Mouse (Mus musculus): ENCODE measurements at regions not wholly inside any gene's neighbourhood (a gene's known extent, or its start where the extent isn't known, plus 50 kb on each side); places are given as distances from the start of the nearest gene placed in this dataset.

DNA sequence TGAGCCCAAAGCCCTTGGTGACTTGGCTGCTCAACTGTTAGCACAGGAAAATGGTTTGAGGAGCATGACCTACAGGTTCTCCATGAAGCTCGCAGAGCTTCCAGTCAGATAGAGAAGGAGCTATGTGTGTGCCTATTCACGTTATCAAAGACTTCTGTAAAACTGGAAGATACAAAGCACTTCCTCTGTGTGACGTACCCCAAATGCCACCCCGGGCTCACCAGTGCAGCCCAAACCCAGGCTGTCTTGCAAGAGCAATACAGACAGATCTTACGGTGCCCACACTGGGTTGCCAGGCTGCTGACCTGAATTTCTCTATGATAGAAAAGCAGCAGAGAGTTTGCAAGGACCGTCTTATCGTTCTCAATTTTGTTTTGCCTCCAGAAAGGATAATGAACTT, 78.1 kb upstream of the Foxo1 start:
- Histone ChIP-seq H3K27me3 (ENCODE audit: control insufficient read depth, insufficient read depth, low read length) (no peaks in the 10 kb centered on the region; the same call in 1 of the 2 replicates), H3K4me3 (ENCODE audit: low read depth, low read length) (no peak overlapping the region), H3K4me2 (ENCODE audit: low read depth, low read length, severe bottlenecking) (no peak overlapping the region), H3K9ac (ENCODE audit: low read length) (no peak overlapping the region), H3K9me3 (ENCODE audit: control insufficient read depth, low read length) (no peaks in the 10 kb centered on the region), H3K4me1 (replicated peaks; ENCODE audit: control insufficient read depth, insufficient read depth, low read length) (peaks cover 3% of the 10 kb centered on the region; the same call in 1 of the 2 replicates), H3K27ac (ENCODE audit: low read depth, low read length) (no peak overlapping the region), H3K36me3 (ENCODE audit: control insufficient read depth, insufficient read depth, low read length) (no peaks in the 10 kb centered on the region)
- WGBS: 83% methylated on average over 7 of the region's 7 CpGs
- ATAC-seq (replicated peaks; ENCODE audit: low FRiP score) (no peak), DNase-seq (ENCODE audit: low spot score) (peak; percentile 30)

DNA sequence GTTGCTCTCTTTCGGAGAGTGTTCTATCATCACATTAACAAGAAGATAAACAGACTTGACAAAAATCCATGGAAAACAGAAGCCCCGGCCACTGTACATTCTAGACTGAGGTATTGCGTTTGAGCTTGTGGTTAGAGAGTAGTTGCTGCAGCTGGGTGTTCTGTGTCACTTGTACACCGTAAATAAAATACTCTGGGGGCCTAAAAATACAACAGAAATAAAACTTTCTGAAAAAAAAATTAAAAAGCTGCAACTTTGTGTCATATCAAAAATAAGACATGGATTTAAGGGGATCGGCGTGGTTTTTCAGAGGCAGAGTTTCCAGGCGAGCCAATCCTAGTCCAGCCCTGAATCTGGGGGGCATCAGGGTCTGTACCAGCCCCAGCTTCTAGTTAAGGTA, 75.1 kb upstream of the Foxo1 start:
- no peak overlapping the region for H3K9ac ChIP-seq (ENCODE audit: low read length)
- H3K4me1 ChIP-seq (replicated peaks; ENCODE audit: control insufficient read depth, insufficient read depth, low read length): peaks cover 9% of the 10 kb centered on the region
- no peaks in the 10 kb centered on the region for H3K36me3 ChIP-seq (ENCODE audit: control insufficient read depth, insufficient read depth, low read length)
- no peaks in the 10 kb centered on the region; the same call in 1 of the 2 replicates for H3K27me3 ChIP-seq (ENCODE audit: control insufficient read depth, insufficient read depth, low read length)
- DNase-seq (ENCODE audit: low spot score) (peak; percentile 24), ATAC-seq (replicated peaks; ENCODE audit: low FRiP score) (no peak)
- no peak overlapping the region for H3K4me3 ChIP-seq (ENCODE audit: low read depth, low read length)
- no peak overlapping the region for H3K4me2 ChIP-seq (ENCODE audit: low read depth, low read length, severe bottlenecking)
- H3K27ac ChIP-seq (ENCODE audit: low read depth, low read length): no peak overlapping the region
- whole genome bisulfite sequencing: 83% methylated on average over 7 of the region's 7 CpGs
- no peaks in the 10 kb centered on the region for H3K9me3 ChIP-seq (ENCODE audit: control insufficient read depth, low read length)

DNA sequence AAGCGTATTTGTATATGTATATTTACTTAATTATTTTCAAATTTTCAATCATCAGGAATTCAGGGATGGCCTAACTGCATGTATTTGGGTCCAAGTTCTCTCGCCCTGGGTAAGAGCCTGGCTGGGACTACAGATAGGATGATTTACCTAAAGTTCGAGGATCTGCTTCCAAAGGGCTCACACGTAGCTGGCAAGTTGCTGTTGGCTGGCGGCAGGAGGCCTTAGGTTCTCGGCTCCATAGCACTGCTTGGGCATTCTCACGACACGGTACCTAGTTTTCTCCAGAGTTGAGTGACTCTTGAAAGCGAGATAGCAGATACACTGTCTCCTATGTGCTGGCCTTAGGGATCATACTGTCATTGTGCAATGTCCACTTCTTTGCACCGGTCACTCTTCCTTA, 73.9 kb upstream of the Foxo1 start:
- H3K4me3 ChIP-seq (ENCODE audit: low read depth, low read length): no peak overlapping the region
- no peak overlapping the region for H3K9ac ChIP-seq (ENCODE audit: low read length)
- peaks cover 9% of the 10 kb centered on the region for H3K4me1 ChIP-seq (replicated peaks; ENCODE audit: control insufficient read depth, insufficient read depth, low read length)
- DNase-seq (ENCODE audit: low spot score) (peak; percentile 18), ATAC-seq (replicated peaks; ENCODE audit: low FRiP score) (no peak)
- H3K4me2 ChIP-seq (ENCODE audit: low read depth, low read length, severe bottlenecking): no peak overlapping the region
- no peaks in the 10 kb centered on the region; the same call in 1 of the 2 replicates for H3K27me3 ChIP-seq (ENCODE audit: control insufficient read depth, insufficient read depth, low read length)
- 85% methylated on average over 10 of the region's 10 CpGs for WGBS
- H3K9me3 ChIP-seq (ENCODE audit: control insufficient read depth, low read length): no peaks in the 10 kb centered on the region
- no peak overlapping the region for H3K27ac ChIP-seq (ENCODE audit: low read depth, low read length)
- no peaks in the 10 kb centered on the region for H3K36me3 ChIP-seq (ENCODE audit: control insufficient read depth, insufficient read depth, low read length)

DNA sequence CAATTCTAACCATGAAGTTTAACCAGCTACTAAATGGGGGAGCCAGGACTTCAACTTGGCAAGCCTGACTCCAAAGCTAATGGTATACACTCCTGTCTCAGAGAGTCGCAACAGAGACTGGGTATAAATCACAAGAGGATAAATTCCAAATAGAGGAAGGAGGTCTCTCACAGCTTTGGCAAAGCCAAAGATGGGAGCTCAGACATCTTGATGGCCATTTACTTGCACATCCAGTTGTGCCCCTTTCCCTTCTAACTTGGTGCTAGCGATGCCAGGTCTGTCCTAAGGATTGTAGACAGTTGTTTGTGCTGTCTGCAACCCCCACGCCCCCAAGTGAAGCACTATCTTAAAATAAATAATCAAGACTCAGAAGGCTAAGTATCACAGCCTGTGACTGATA, 72.7 kb upstream of the Foxo1 start:
- Histone ChIP-seq H3K27ac (ENCODE audit: low read depth, low read length) (0 out of 2 replicates have a peak overlapping the region, but pooled peaks have one; percentile 60), H3K4me3 (ENCODE audit: low read depth, low read length) (no peak overlapping the region), H3K4me2 (ENCODE audit: low read depth, low read length, severe bottlenecking) (peak overlapping the region; percentile 67; the same call in 1 of the 2 replicates), H3K27me3 (ENCODE audit: control insufficient read depth, insufficient read depth, low read length) (no peaks in the 10 kb centered on the region), H3K36me3 (ENCODE audit: control insufficient read depth, insufficient read depth, low read length) (no peaks in the 10 kb centered on the region), H3K9ac (ENCODE audit: low read length) (peak overlapping the region; percentile 79), H3K4me1 (replicated peaks; ENCODE audit: control insufficient read depth, insufficient read depth, low read length) (peaks cover 9% of the 10 kb centered on the region), H3K9me3 (ENCODE audit: control insufficient read depth, low read length) (no peaks in the 10 kb centered on the region)
- 79% methylated on average over 3 of the region's 3 CpGs for WGBS
- no peak for DNase-seq (ENCODE audit: low spot score)
- ATAC-seq (replicated peaks; ENCODE audit: low FRiP score): no peak

DNA sequence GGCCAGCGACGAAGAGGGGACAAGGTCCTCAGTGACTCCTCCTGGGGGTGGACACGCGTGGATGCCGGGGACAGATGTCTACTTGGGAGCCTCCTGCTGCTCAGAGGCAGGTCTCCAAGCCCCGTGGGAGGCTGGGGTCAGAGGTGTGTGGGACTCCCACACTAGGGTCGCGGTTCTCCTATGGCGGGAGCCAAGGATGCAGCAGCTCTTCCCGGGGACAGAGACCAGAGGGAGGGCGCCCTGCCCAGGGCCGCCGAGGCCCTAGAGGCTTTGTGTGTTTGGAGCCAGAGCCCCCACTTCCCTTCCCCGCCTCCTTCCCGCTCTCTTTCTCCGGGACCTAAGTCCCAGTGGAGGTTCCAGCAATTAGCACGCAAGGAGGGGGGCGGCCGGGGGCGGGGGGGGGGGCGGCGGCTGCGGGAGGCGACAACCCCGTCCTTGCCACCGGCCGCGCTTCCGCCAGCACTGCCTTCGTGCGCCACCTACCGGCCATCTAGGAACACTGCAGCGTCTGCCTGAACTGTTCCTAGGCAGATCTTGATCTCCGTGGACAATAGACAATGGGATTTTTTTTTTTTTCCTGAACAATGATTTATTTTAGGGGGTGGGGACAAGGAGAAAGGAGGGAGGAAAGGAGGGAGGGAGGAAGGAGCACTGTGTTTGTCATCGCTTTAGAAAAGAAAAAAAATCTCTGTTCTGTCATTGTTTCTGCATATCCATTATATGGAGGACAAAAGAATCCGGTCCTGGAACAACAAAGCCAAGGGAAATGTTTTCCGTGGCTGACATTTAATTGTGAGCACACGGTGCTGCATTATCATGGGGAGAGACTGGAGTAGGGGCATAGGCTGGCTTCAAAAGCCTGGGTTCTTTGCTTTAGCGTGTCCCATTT, 71.8 kb upstream of the Foxo1 start:
- DNase-seq (ENCODE audit: low spot score): peak; percentile 96
- peak overlapping the region; percentile 67 for H3K4me2 ChIP-seq (ENCODE audit: low read depth, low read length, severe bottlenecking)
- H3K9me3 ChIP-seq (ENCODE audit: control insufficient read depth, low read length): no peaks in the 10 kb centered on the region
- H3K36me3 ChIP-seq (ENCODE audit: control insufficient read depth, insufficient read depth, low read length): no peaks in the 10 kb centered on the region
- peak overlapping the region; percentile 31 for H3K4me3 ChIP-seq (ENCODE audit: low read depth, low read length)
- peaks cover 9% of the 10 kb centered on the region for H3K4me1 ChIP-seq (replicated peaks; ENCODE audit: control insufficient read depth, insufficient read depth, low read length)
- ATAC-seq (replicated peaks; ENCODE audit: low FRiP score): peak; percentile 90
- H3K27ac ChIP-seq (ENCODE audit: low read depth, low read length): peak overlapping the region; percentile 62
- WGBS: 5% methylated on average over 27 of the region's 39 CpGs
- H3K9ac ChIP-seq (ENCODE audit: low read length): peak overlapping the region; percentile 79
- H3K27me3 ChIP-seq (ENCODE audit: control insufficient read depth, insufficient read depth, low read length): no peaks in the 10 kb centered on the region

DNA sequence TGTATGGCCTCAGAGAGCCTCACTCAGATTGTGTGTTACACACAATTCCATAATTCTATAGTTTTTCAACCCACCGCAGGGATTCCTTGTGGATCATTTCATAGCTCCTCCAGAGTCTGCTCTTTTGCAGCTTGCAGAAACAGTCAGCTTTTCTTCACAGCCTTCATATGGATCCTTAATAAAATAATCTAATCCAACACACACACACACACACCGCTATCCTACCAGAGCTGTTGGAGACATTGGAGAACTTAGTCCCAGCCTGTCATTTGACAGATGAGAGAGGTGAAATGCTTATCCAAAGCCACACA, 71.2 kb upstream of the Foxo1 start:
- no peaks in the 10 kb centered on the region for H3K36me3 ChIP-seq (ENCODE audit: control insufficient read depth, insufficient read depth, low read length)
- 79% methylated on average over 2 of the region's 2 CpGs for WGBS
- peak overlapping the region; percentile 67; the same call in 1 of the 2 replicates for H3K4me2 ChIP-seq (ENCODE audit: low read depth, low read length, severe bottlenecking)
- no peaks in the 10 kb centered on the region for H3K9me3 ChIP-seq (ENCODE audit: control insufficient read depth, low read length)
- no peaks in the 10 kb centered on the region for H3K27me3 ChIP-seq (ENCODE audit: control insufficient read depth, insufficient read depth, low read length)
- H3K4me3 ChIP-seq (ENCODE audit: low read depth, low read length): no peak overlapping the region
- no peak for DNase-seq (ENCODE audit: low spot score)
- peak overlapping the region; percentile 79; the same call in 1 of the 2 replicates for H3K9ac ChIP-seq (ENCODE audit: low read length)
- ATAC-seq (replicated peaks; ENCODE audit: low FRiP score): no peak
- H3K4me1 ChIP-seq (replicated peaks; ENCODE audit: control insufficient read depth, insufficient read depth, low read length): peaks cover 9% of the 10 kb centered on the region
- peak overlapping the region; percentile 62; the same call in 1 of the 2 replicates for H3K27ac ChIP-seq (ENCODE audit: low read depth, low read length)

DNA sequence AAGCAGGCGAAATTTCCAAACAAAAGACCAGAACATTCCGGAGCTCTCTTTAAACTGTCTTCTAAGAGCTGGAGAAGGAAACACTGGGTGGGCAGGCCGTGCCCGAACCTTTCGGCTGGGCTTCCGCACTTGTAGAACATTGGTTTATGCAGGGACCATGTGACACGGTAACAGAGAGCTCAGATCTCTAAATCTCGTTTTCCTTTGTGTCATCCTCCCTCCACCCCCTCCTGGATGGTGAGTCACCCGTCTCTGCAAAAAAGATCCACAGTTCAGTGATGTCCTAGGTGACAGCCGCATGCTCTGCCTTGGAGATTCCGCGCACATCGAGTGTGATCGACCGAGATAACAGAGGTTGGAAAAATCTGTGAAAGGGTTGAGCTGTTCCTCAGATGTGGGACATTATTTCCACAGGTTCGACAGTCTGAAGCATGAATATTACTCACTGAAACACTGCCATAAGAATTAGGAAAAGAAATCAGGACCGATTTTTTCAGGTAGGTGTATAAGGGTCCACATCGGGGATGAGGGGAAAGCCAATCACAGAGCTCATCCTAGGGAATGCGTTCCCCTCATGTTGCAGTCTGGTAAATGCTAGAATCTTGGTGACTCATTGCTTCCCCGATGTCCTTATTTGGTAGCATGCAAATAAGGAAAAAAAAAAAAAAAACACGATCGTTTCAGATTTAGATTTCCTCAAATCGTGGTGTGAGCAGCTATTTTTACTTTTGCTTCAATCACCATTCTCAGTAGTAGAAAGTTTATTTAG, 70.0 kb upstream of the Foxo1 start:
- H3K27ac ChIP-seq (ENCODE audit: low read depth, low read length): no peak overlapping the region
- ATAC-seq (replicated peaks; ENCODE audit: low FRiP score): no peak
- no peaks in the 10 kb centered on the region for H3K36me3 ChIP-seq (ENCODE audit: control insufficient read depth, insufficient read depth, low read length)
- H3K4me2 ChIP-seq (ENCODE audit: low read depth, low read length, severe bottlenecking): no peak overlapping the region
- no peaks in the 10 kb centered on the region for H3K27me3 ChIP-seq (ENCODE audit: control insufficient read depth, insufficient read depth, low read length)
- H3K4me3 ChIP-seq (ENCODE audit: low read depth, low read length): no peak overlapping the region
- H3K4me1 ChIP-seq (replicated peaks; ENCODE audit: control insufficient read depth, insufficient read depth, low read length): peaks cover 9% of the 10 kb centered on the region
- WGBS: 79% methylated on average over 23 of the region's 23 CpGs
- no peaks in the 10 kb centered on the region for H3K9me3 ChIP-seq (ENCODE audit: control insufficient read depth, low read length)
- DNase-seq (ENCODE audit: low spot score): peak; percentile 32
- H3K9ac ChIP-seq (ENCODE audit: low read length): no peak overlapping the region

DNA sequence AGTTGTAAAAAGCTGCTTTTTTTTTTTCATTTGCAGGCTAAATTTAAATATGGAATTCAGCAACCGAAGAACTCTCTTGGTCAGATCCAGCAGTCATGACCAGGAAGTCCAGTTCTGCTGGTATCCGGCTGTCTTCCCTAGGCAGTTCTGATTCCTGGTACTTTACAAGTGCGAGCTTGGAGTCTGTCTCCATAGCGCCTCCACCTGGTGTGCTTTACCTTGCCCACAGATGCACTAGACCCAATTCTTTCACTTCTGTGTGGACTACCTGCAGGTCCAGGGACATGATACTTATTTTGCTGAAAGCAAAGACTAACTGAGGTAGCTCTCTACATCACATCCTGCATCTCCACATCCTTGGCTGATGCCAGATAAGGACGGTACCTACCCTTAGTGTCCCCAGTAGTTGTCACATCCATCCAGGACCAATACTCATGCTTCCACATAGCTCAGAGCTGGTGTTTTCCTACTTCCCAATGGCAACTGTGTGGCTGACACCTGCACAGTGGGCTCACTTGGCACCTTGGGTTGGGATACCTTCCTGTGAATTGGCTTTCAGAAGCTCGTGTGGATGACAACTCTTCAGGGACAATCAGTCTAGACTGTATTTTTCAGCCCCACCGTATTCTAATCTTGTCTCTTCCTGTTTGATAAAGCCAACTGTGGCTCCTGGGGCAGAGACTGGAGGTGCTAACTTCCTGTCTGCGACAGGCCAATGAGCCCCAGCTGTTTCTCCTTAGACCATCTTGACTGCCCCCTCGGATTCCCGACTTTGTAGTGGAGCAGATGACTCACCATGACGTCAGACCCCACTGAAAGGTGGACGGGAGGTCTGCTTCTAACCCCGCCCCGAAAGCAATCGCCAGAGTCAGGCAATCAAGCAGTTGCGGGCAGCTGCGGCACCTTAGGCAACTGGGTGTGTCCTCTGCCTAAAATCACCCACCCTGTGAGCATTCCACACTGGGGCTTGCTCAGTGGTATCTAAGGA, 69.1 kb upstream of the Foxo1 start:
- ATAC-seq (replicated peaks; ENCODE audit: low FRiP score) (no peak), DNase-seq (ENCODE audit: low spot score) (peak; percentile 48)
- Histone ChIP-seq H3K4me2 (ENCODE audit: low read depth, low read length, severe bottlenecking) (no peak overlapping the region), H3K27me3 (ENCODE audit: control insufficient read depth, insufficient read depth, low read length) (no peaks in the 10 kb centered on the region), H3K27ac (ENCODE audit: low read depth, low read length) (no peak overlapping the region), H3K36me3 (ENCODE audit: control insufficient read depth, insufficient read depth, low read length) (no peaks in the 10 kb centered on the region), H3K9me3 (ENCODE audit: control insufficient read depth, low read length) (no peaks in the 10 kb centered on the region), H3K4me1 (replicated peaks; ENCODE audit: control insufficient read depth, insufficient read depth, low read length) (peaks cover 9% of the 10 kb centered on the region), H3K9ac (ENCODE audit: low read length) (no peak overlapping the region), H3K4me3 (ENCODE audit: low read depth, low read length) (no peak overlapping the region)
- 86% methylated on average over 17 of the region's 17 CpGs for WGBS

Data from forebrain, embryonic 11.5 days (tissue).